Mouse (Mus musculus): ENCODE results near the gene Top1. TPM values are rescaled to one million over a fixed set of nuclear protein-coding genes. Genes with fewer than 3 reads are reported as not detected.
"Not testable (repeated sequence)": the region's sequence is repeated elsewhere in the genome, so short reads cannot be mapped to it uniquely, and the experiment has no call there.

The Top1 gene
- polyA plus RNA-seq, 1 experiment from 2014 or later, result 80.7 TPM

GRCm38 (mm10) chr2:160656234-160656633 lies 10.5 kb downstream of the Top1 start:
- in situ Hi-C loops (cut with MboI; ENCODE audit: low pct_unique_long_range_greater_than_20kb), result no loop called here
- H3K27me3 ChIP-seq, result no peaks in the 10 kb centered on the region
- CTCF ChIA-PET, result no interaction called here
- POLR2A ChIA-PET, result no interaction called here
- ATAC-seq (no peak), DNase-seq (ENCODE audit: low read depth, low spot score) (no peak)
- no peak for TF ChIP-seq CTCF (IDR thresholded peaks at IDR 0.05)

DNA sequence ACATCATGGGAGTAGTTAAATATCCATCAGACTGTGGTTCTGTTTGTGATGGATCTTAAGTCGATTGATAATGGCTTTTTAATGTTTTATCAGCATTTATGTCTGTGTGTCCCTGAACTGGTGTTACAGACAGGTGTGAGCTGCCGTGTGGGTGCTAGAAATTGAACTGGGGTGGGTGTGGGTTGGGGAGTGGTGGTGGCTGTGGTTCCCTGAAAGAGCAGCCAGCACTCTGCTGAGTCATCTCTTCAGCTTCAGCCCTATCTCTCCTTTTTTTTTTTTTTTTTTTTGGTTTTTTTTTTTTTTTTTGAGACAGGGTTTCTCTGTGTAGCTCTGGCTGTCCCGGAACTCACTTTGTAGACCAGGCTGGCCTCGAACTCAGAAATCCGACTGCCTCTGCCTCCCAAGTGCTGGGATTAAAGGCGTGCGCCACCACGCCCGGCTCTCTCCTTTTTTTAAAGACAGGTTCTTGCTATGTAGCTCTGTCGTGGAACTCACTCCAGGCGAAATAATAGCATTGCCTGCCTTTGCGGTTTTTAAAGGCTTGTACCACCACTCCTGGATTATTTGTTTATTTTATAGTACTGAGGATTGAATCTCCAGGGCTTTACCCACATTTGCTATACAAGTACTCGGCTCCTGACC lies 12.2 kb downstream of the Top1 start:
- in situ Hi-C loops (cut with MboI; ENCODE audit: low pct_unique_long_range_greater_than_20kb), result no loop called here
- POLR2A ChIA-PET, result no interaction called here
- ATAC-seq, result no peak
- DNase-seq (ENCODE audit: low read depth, low spot score), result no peak
- TF ChIP-seq CTCF (IDR thresholded peaks at IDR 0.05), result no peak
- no peaks in the 10 kb centered on the region for H3K27me3 ChIP-seq
- CTCF ChIA-PET, result no interaction called here

DNA sequence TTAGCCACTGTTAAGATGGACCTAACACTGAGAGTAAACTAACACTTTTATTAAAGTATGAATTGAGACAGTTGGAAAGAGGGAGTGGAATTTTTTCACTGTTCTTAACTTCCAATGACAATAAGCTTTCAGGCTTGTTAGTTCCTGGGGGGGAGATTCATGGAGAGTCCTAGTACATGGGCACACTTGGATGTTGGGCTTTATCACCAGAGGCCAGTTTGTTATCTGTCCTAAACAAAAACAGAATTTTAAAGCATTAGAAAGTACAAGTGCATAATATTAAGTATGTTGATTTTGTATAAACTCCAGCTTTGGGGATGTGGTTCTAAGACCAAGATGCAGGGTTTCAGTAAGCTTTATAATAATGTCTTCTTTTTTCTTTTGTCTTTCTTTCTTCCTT lies 13.1 kb downstream of the Top1 start:
- DNase-seq (ENCODE audit: low read depth, low spot score) (no peak), ATAC-seq (no peak)
- in situ Hi-C loops (cut with MboI; ENCODE audit: low pct_unique_long_range_greater_than_20kb), result no loop called here
- ChIA-PET CTCF (no interaction called here), POLR2A (no interaction called here)
- H3K27me3 ChIP-seq, result no peaks in the 10 kb centered on the region
- TF ChIP-seq CTCF (IDR thresholded peaks at IDR 0.05), result no peak

- no peak for TF ChIP-seq CTCF (IDR thresholded peaks at IDR 0.05)
- no peak for ATAC-seq
- CTCF ChIA-PET, result interaction anchor here (1.2 kb wide), 1 partner anchor 10 kb away, joined by 3 read pairs; no protein-coding TSS in a partner anchor
Measured at GRCm38 (mm10) chr2:160664421-160664820, 18.7 kb downstream of the Top1 start.

DNA sequence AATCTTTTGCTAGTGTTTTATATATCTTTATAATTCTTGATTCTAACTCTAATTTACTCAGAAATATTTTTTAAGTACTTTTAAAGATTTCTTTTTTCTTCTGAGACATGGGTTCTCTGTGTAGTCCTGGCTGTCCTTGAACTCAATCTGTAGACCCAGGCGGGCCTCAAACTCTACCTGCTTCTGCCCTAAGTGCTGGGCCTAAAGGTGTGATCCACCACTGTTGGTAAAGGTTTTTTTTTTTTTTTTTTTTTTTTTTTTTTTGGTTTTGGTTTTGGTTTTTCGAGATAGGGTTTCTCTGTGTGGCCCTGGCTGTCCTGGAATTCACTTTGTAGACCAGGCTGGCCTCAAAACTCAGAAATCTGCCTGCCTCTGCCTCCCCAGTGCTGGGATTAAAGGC lies 19.3 kb downstream of the Top1 start:
- ATAC-seq; POLR2A ChIA-PET; H3K27me3 ChIP-seq; DNase-seq (ENCODE audit: low read depth, low spot score); in situ Hi-C loops (cut with MboI; ENCODE audit: low pct_unique_long_range_greater_than_20kb): not testable (repeated sequence)
- CTCF ChIA-PET, result interaction anchor here (1.2 kb wide), 1 partner anchor 10 kb away, joined by 3 read pairs; no protein-coding TSS in a partner anchor

More at GRCm38 (mm10) chr2:160664421-160664820, 18.7 kb downstream of the Top1 start:
- in situ Hi-C loops (cut with MboI; ENCODE audit: low pct_unique_long_range_greater_than_20kb), result no loop called here
- H3K27me3 ChIP-seq, result no peaks in the 10 kb centered on the region
- POLR2A ChIA-PET, result no interaction called here
- DNase-seq (ENCODE audit: low read depth, low spot score), result no peak

GRCm38 (mm10) chr2:160667259-160667658 lies 21.6 kb downstream of the Top1 start:
- in situ Hi-C loops (cut with MboI; ENCODE audit: low pct_unique_long_range_greater_than_20kb), result no loop called here
- POLR2A ChIA-PET, result no interaction called here

DNA sequence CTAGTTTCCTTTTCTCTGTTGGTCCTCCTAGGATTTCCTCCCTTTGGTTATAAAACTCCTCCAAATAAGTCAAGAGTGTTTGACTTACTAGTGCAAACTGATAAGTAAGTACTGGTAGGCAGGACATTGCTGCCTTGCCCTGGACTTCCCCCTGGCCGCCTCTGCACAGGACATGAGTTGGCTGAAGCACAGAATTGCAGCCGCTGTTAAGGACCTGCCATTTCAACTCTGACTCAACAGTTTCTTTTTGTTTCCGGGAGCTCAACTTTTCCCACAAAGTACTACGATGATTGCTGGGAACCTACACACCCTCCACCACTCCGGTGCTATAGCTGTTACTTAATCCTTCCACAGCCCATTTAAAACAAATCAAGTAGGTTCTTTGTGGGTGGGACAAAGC lies 54.6 kb downstream of the Top1 start:
- no peak for DNase-seq (ENCODE audit: low read depth, low spot score)
- TF ChIP-seq CTCF (IDR thresholded peaks at IDR 0.05), result no peak
- ATAC-seq, result no peak
- ChIA-PET POLR2A (no interaction called here), CTCF (interaction anchor here (1.0 to 2.1 kb wide), 4 partner anchors 19 to 241 kb away, joined by 3 to 4 read pairs (median 3); no protein-coding TSS in a partner anchor)
- no peaks in the 10 kb centered on the region for H3K27me3 ChIP-seq
- in situ Hi-C loops (cut with MboI; ENCODE audit: low pct_unique_long_range_greater_than_20kb), result no loop called here

More at GRCm38 (mm10) chr2:160667259-160667658, 21.6 kb downstream of the Top1 start:
- no peaks in the 10 kb centered on the region for H3K27me3 ChIP-seq
- DNase-seq (ENCODE audit: low read depth, low spot score) (no peak), ATAC-seq (no peak)
- CTCF ChIA-PET, result no interaction called here
- TF ChIP-seq CTCF (IDR thresholded peaks at IDR 0.05), result no peak

DNA sequence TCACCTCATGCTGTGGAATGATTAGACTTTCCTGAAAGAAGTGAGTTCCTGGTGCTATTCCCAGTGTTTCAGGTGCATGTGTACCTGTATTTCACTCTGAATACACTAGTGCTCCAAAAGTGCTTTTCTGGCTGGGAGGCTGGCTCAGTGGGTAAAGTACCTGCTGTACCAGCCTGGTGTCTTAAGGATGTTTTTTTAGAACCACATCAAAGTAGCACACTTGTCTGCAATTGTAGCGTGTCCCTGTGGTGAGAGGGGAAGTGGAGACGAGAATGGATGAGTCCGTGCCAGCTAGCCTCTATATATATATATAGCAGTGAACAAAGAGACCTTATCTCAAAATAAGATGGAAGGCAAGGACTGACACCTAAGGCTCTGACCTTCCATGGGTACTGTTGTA lies 55.9 kb downstream of the Top1 start:
- TF ChIP-seq CTCF (IDR thresholded peaks at IDR 0.05), result no peak
- in situ Hi-C loops (cut with MboI; ENCODE audit: low pct_unique_long_range_greater_than_20kb), result no loop called here
- H3K27me3 ChIP-seq, result no peaks in the 10 kb centered on the region
- POLR2A ChIA-PET, result no interaction called here
- DNase-seq (ENCODE audit: low read depth, low spot score) (no peak), ATAC-seq (no peak)
- CTCF ChIA-PET, result interaction anchor here (0.6 kb wide), 1 partner anchor 936 kb away, joined by 3 read pairs; no protein-coding TSS in a partner anchor

- ATAC-seq (no peak), DNase-seq (ENCODE audit: low read depth, low spot score) (no peak)
- CTCF ChIA-PET, result interaction anchor here (1.0 kb wide), 1 partner anchor 18 kb away, joined by 3 read pairs; no protein-coding TSS in a partner anchor
- no peak for TF ChIP-seq CTCF (IDR thresholded peaks at IDR 0.05)
- POLR2A ChIA-PET, result no interaction called here
- in situ Hi-C loops (cut with MboI; ENCODE audit: low pct_unique_long_range_greater_than_20kb), result no loop called here
- no peaks in the 10 kb centered on the region for H3K27me3 ChIP-seq
Measured at GRCm38 (mm10) chr2:160702824-160703223, 57.1 kb downstream of the Top1 start.

DNA sequence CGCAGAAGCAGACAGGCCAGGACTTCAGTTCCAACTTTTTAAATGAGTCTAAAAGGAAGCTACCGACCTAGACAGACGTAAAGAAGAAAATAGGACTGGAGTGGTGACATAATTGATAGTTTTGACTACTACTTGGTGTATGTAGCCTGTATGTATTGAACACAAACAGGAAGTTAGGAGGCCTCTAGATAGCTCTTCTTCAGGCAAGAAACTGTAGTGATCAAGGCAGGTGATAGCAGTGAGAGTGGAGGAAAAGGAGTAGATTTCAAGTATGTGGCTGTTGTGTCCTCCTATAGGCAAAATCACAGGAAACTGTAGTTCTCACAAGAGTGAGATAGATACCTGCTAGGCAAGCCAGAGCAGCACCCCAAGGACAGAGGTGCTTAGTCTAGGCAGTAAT lies 62.0 kb downstream of the Top1 start:
- POLR2A ChIA-PET, result no interaction called here
- DNase-seq (ENCODE audit: low read depth, low spot score) (no peak), ATAC-seq (no peak)
- in situ Hi-C loops (cut with MboI; ENCODE audit: low pct_unique_long_range_greater_than_20kb), result no loop called here
- TF ChIP-seq CTCF (IDR thresholded peaks at IDR 0.05), result no peak
- H3K27me3 ChIP-seq, result no peaks in the 10 kb centered on the region
- CTCF ChIA-PET, result interaction anchor here (1.1 to 2.0 kb wide), 3 partner anchors 22 to 54 kb away, joined by 3 to 4 read pairs (median 3); no protein-coding TSS in a partner anchor

DNA sequence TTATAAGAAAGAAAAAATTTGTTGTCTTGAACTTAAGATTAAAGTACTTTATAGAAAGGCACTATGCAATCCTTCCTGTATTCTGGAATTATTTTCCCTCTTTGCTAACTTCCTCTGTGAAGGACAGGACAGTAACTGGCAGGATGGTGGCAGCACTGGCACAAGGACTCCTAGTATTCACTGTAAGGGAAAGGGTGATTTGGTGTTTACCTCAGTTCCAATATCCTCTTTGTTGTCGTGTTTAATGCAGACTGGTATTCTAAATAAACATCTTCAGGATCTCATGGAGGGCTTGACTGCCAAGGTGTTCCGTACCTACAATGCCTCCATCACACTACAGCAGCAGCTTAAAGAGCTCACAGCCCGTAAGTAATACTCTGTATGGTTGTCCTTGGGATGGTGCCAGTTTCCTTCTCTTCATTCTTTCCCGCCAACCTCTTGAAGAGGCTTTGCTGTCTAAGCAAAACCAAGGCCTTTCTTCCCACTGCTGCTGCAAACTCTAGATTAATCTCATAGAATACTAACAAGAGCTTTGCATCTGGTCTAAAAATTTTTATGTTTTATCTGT lies 69.9 kb downstream of the Top1 start:
- no peak for DNase-seq (ENCODE audit: low read depth, low spot score)
- ChIA-PET POLR2A (no interaction called here), CTCF (interaction anchor here (1.2 kb wide), 1 partner anchor 169 kb away, joined by 3 read pairs; no protein-coding TSS in a partner anchor)
- H3K27me3 ChIP-seq, result no peaks in the 10 kb centered on the region
- TF ChIP-seq CTCF (IDR thresholded peaks at IDR 0.05), result no peak
- in situ Hi-C loops (cut with MboI; ENCODE audit: low pct_unique_long_range_greater_than_20kb), result loop anchor here (5.0 kb wide), 1 partner anchor 172 kb away; no protein-coding TSS in a partner anchor
- no peak for ATAC-seq

Measured in Patski (cell line).